Mouse (Mus musculus): Measurements from ENCODE around the gene Kri1. TPM values are rescaled to one million over a fixed set of nuclear protein-coding genes. Genes with fewer than 3 reads are reported as not detected.
A peak's percentile ranks its signal among the peaks of the same experiment; 100 is the strongest.
"Not testable (repeated sequence)": the region's sequence is repeated elsewhere in the genome, so short reads cannot be mapped to it uniquely, and the experiment has no call there.

Kri1 gene
- polyA plus RNA-seq, 1 experiment from 2014 or later = 51.5 TPM

- no peaks in the 10 kb centered on the region for H3K79me2 ChIP-seq (ENCODE audit: inconsistent target)
- no peak overlapping the region for H3K27ac ChIP-seq
- 95% methylated on average over 10 of the region's 10 CpGs for WGBS (ENCODE audit: missing documents)
- no peak overlapping the region for H3K4me3 ChIP-seq (ENCODE audit: inconsistent target)
- H3K36me3 ChIP-seq (ENCODE audit: inconsistent target) = no peaks in the 10 kb centered on the region
Measured at GRCm38 (mm10) chr9:21299014-21299413, 11.2 kb upstream of the Kri1 start.

GRCm38 (mm10) chr9:21292271-21292670, 4.5 kb upstream of the Kri1 start:
- H3K4me3 ChIP-seq (ENCODE audit: inconsistent target) = no peak overlapping the region
- 92% methylated on average over 3 of the region's 3 CpGs for WGBS (ENCODE audit: missing documents)
- H3K36me3 ChIP-seq (ENCODE audit: inconsistent target) = no peaks in the 10 kb centered on the region
- H3K79me2 ChIP-seq (ENCODE audit: inconsistent target) = peaks cover 26% of the 10 kb centered on the region
- H3K27ac ChIP-seq = no peak overlapping the region

GRCm38 (mm10) chr9:21291868-21292267, 4.1 kb upstream of the Kri1 start:
- H3K36me3 ChIP-seq (ENCODE audit: inconsistent target) = not testable (repeated sequence)
- WGBS (ENCODE audit: missing documents) = 12% methylated on average over 7 of the region's 7 CpGs
- Histone ChIP-seq H3K27ac (peak overlapping the region; percentile 65), H3K79me2 (ENCODE audit: inconsistent target) (peaks cover 30% of the 10 kb centered on the region), H3K4me3 (ENCODE audit: inconsistent target) (peak overlapping the region; percentile 26)

GRCm38 (mm10) chr9:21291022-21291787, 3.4 kb upstream of the Kri1 start, which contains the start of gene Cdkn2d:
TSS of gene Cdkn2d (minus strand) at chr9:21291407.
- peaks cover 37% of the 10 kb centered on the region for H3K79me2 ChIP-seq (ENCODE audit: inconsistent target)
- H3K4me3 ChIP-seq (ENCODE audit: inconsistent target) = peak within 1 kb of the TSS; percentile 61
- no peaks in the 10 kb centered on the region for H3K36me3 ChIP-seq (ENCODE audit: inconsistent target)
- under 1% methylated on average over 41 of the region's 51 CpGs for WGBS (ENCODE audit: missing documents)
- H3K27ac ChIP-seq = peak within 1 kb of the TSS; percentile 84

- under 1% methylated on average over 20 of the region's 20 CpGs for WGBS (ENCODE audit: missing documents)
- Histone ChIP-seq H3K4me3 (ENCODE audit: inconsistent target) (peak overlapping the region; percentile 61), H3K27ac (peak overlapping the region; percentile 84), H3K36me3 (ENCODE audit: inconsistent target) (no peaks in the 10 kb centered on the region; the same call in 1 of the 2 replicates), H3K79me2 (ENCODE audit: inconsistent target) (peaks cover 43% of the 10 kb centered on the region)
Measured at GRCm38 (mm10) chr9:21290589-21290988, 2.8 kb upstream of the Kri1 start.

GRCm38 (mm10) chr9:21289337-21289671, 1.5 kb upstream of the Kri1 start:
- peak overlapping the region; percentile 84 for H3K27ac ChIP-seq
- peaks cover 51% of the 10 kb centered on the region for H3K79me2 ChIP-seq (ENCODE audit: inconsistent target)
- peaks cover 12% of the 10 kb centered on the region; the same call in 1 of the 2 replicates for H3K36me3 ChIP-seq (ENCODE audit: inconsistent target)
- WGBS (ENCODE audit: missing documents) = 87% methylated on average over 2 of the region's 2 CpGs
- peak overlapping the region; percentile 61 for H3K4me3 ChIP-seq (ENCODE audit: inconsistent target)

GRCm38 (mm10) chr9:21288404-21289336, 901 bp upstream of the Kri1 start:
- Histone ChIP-seq H3K4me3 (ENCODE audit: inconsistent target) (peak overlapping the region; percentile 61), H3K79me2 (ENCODE audit: inconsistent target) (peaks cover 51% of the 10 kb centered on the region), H3K27ac (peak overlapping the region; percentile 84), H3K36me3 (ENCODE audit: inconsistent target) (peaks cover 19% of the 10 kb centered on the region)
- WGBS (ENCODE audit: missing documents) = 54% methylated on average over 13 of the region's 13 CpGs

GRCm38 (mm10) chr9:21286753-21287152, 1.0 kb downstream of the Kri1 start:
- Histone ChIP-seq H3K27ac (peak overlapping the region; percentile 85), H3K4me3 (ENCODE audit: inconsistent target) (peak overlapping the region; percentile 73), H3K36me3 (ENCODE audit: inconsistent target) (peaks cover 26% of the 10 kb centered on the region), H3K79me2 (ENCODE audit: inconsistent target) (peaks cover 51% of the 10 kb centered on the region)
- WGBS (ENCODE audit: missing documents) = 0% methylated on average over 3 of the region's 3 CpGs

GRCm38 (mm10) chr9:21283994-21284393, 3.8 kb downstream of the Kri1 start:
- Histone ChIP-seq H3K36me3 (ENCODE audit: inconsistent target) (peaks cover 51% of the 10 kb centered on the region), H3K4me3 (ENCODE audit: inconsistent target) (no peak overlapping the region), H3K79me2 (ENCODE audit: inconsistent target) (peaks cover 32% of the 10 kb centered on the region), H3K27ac (no peak overlapping the region)
- 88% methylated on average over 3 of the region's 3 CpGs for WGBS (ENCODE audit: missing documents)

GRCm38 (mm10) chr9:21283591-21283990, 4.2 kb downstream of the Kri1 start:
- Histone ChIP-seq H3K27ac (no peak overlapping the region), H3K4me3 (ENCODE audit: inconsistent target) (no peak overlapping the region), H3K79me2 (ENCODE audit: inconsistent target) (peaks cover 28% of the 10 kb centered on the region), H3K36me3 (ENCODE audit: inconsistent target) (peaks cover 55% of the 10 kb centered on the region)
- 94% methylated on average over 3 of the region's 5 CpGs for WGBS (ENCODE audit: missing documents)

- H3K4me3 ChIP-seq (ENCODE audit: inconsistent target) = no peak overlapping the region
- 94% methylated on average over 5 of the region's 5 CpGs for WGBS (ENCODE audit: missing documents)
- H3K79me2 ChIP-seq (ENCODE audit: inconsistent target) = no peaks in the 10 kb centered on the region
- peaks cover 92% of the 10 kb centered on the region for H3K36me3 ChIP-seq (ENCODE audit: inconsistent target)
- no peak overlapping the region for H3K27ac ChIP-seq
Measured at GRCm38 (mm10) chr9:21277776-21278175, 10.0 kb downstream of the Kri1 start.

GRCm38 (mm10) chr9:21276307-21276706, 11.5 kb downstream of the Kri1 start:
- Histone ChIP-seq H3K27ac (no peak overlapping the region), H3K4me3 (ENCODE audit: inconsistent target) (no peak overlapping the region), H3K79me2 (ENCODE audit: inconsistent target) (no peaks in the 10 kb centered on the region), H3K36me3 (ENCODE audit: inconsistent target) (peaks cover 97% of the 10 kb centered on the region)
- WGBS (ENCODE audit: missing documents) = 85% methylated on average over 8 of the region's 8 CpGs

GRCm38 (mm10) chr9:21275727-21276126, 12.0 kb downstream of the Kri1 start:
- Histone ChIP-seq H3K79me2 (ENCODE audit: inconsistent target) (no peaks in the 10 kb centered on the region), H3K27ac (no peak overlapping the region), H3K4me3 (ENCODE audit: inconsistent target) (no peak overlapping the region), H3K36me3 (ENCODE audit: inconsistent target) (peaks cover 97% of the 10 kb centered on the region)
- WGBS (ENCODE audit: missing documents) = 92% methylated on average over 12 of the region's 12 CpGs

- Histone ChIP-seq H3K79me2 (ENCODE audit: inconsistent target) (no peaks in the 10 kb centered on the region), H3K27ac (no peak overlapping the region), H3K36me3 (ENCODE audit: inconsistent target) (peaks cover 99% of the 10 kb centered on the region), H3K4me3 (ENCODE audit: inconsistent target) (no peak overlapping the region)
- WGBS (ENCODE audit: missing documents) = 88% methylated on average over 7 of the region's 7 CpGs
Measured at GRCm38 (mm10) chr9:21275013-21275710, 12.6 kb downstream of the Kri1 start.

Measured in macrophage (primary cell).